Mouse (Mus musculus) spleen, adult 18-20 months (tissue): ENCODE data around the gene Ankar.

Experiments
- DNase-seq, 2 experiments: peaks; one replicate each; pipeline ENCODE4 v3.0.0; 2022; ENCODE audit warnings: mixed read lengths in 2 of 2

Gene Ankar

GRCm38 (mm10) chr1:72700479-72700878, at the start of gene Ankar:
Gene Ankar (minus strand): TSS chr1:72700579.
- no peak for DNase-seq

- no peak for DNase-seq
Measured at GRCm38 (mm10) chr1:72746382-72746781, 46.0 kb upstream of the Ankar start.

- DNase-seq, result no peak
Measured at GRCm38 (mm10) chr1:72744816-72745506, 44.6 kb upstream of the Ankar start.

- DNase-seq, result no peak
Measured at GRCm38 (mm10) chr1:72741406-72741805, 41.0 kb upstream of the Ankar start.

GRCm38 (mm10) chr1:72739681-72740063, 39.3 kb upstream of the Ankar start:
- DNase-seq, result no peak

GRCm38 (mm10) chr1:72738946-72739680, 38.7 kb upstream of the Ankar start:
- no peak for DNase-seq

GRCm38 (mm10) chr1:72736397-72737125, 36.2 kb upstream of the Ankar start:
- DNase-seq, result no peak

GRCm38 (mm10) chr1:72733191-72733691, 32.9 kb upstream of the Ankar start:
- DNase-seq, result no peak

GRCm38 (mm10) chr1:72730126-72730525, 29.7 kb upstream of the Ankar start:
- DNase-seq, result no peak

GRCm38 (mm10) chr1:72728781-72729180, 28.4 kb upstream of the Ankar start:
- DNase-seq, result no peak

GRCm38 (mm10) chr1:72725941-72726340, 25.6 kb upstream of the Ankar start:
- DNase-seq, result no peak

GRCm38 (mm10) chr1:72724354-72724753, 24.0 kb upstream of the Ankar start:
- DNase-seq, result no peak

GRCm38 (mm10) chr1:72722646-72723045, 22.3 kb upstream of the Ankar start:
- DNase-seq, result no peak

- no peak for DNase-seq
Measured at GRCm38 (mm10) chr1:72720115-72720725, 19.8 kb upstream of the Ankar start.

GRCm38 (mm10) chr1:72718846-72719245, 18.5 kb upstream of the Ankar start:
- peak; percentile 13 to 47 for DNase-seq

- no peak for DNase-seq
Measured at GRCm38 (mm10) chr1:72717540-72717939, 17.2 kb upstream of the Ankar start.

GRCm38 (mm10) chr1:72716926-72717325, 16.5 kb upstream of the Ankar start:
- peak; percentile 29 to 75 for DNase-seq

- DNase-seq, result no peak
Measured at GRCm38 (mm10) chr1:72716421-72716820, 16.0 kb upstream of the Ankar start.

GRCm38 (mm10) chr1:72715593-72716361, 15.4 kb upstream of the Ankar start:
- no peak for DNase-seq

GRCm38 (mm10) chr1:72715065-72715464, 14.7 kb upstream of the Ankar start:
- DNase-seq, result no peak

- no peak for DNase-seq
Measured at GRCm38 (mm10) chr1:72714547-72714946, 14.2 kb upstream of the Ankar start.

GRCm38 (mm10) chr1:72711684-72712083, 11.3 kb upstream of the Ankar start:
- no peak for DNase-seq
